Mouse (Mus musculus) ES-E14 (cell line): Measurements from ENCODE around the gene Lrrc4.

ENCODE experiments used
- CHD2 ChIP-seq: IDR thresholded peaks from 2 replicates; pipeline ENCODE4 v1.6.1; 2014; ENCODE audit warnings: mild to moderate bottlenecking, low read depth, low read length, inconsistent platforms
- HCFC1 ChIP-seq: IDR thresholded peaks from 2 replicates; pipeline ENCODE4 v1.6.1; 2012; ENCODE audit warnings: low read length, inconsistent platforms, borderline replicate concordance; ENCODE audit not compliant: insufficient read depth
- MAFK ChIP-seq: IDR thresholded peaks from 2 replicates; pipeline ENCODE4 v1.6.1; 2014; ENCODE audit warnings: mild to moderate bottlenecking, low read depth, low read length, inconsistent platforms; ENCODE audit not compliant: insufficient read depth
- ZC3H11A ChIP-seq: IDR thresholded peaks from 2 replicates; pipeline ENCODE4 v1.6.1; 2012; ENCODE audit warnings: low read depth, mild to moderate bottlenecking, inconsistent platforms, low read length, borderline replicate concordance
- ZNF384 ChIP-seq: IDR thresholded peaks from 2 replicates; pipeline ENCODE4 v1.6.1; 2012; ENCODE audit warnings: low read depth, low read length, inconsistent platforms

DNA sequence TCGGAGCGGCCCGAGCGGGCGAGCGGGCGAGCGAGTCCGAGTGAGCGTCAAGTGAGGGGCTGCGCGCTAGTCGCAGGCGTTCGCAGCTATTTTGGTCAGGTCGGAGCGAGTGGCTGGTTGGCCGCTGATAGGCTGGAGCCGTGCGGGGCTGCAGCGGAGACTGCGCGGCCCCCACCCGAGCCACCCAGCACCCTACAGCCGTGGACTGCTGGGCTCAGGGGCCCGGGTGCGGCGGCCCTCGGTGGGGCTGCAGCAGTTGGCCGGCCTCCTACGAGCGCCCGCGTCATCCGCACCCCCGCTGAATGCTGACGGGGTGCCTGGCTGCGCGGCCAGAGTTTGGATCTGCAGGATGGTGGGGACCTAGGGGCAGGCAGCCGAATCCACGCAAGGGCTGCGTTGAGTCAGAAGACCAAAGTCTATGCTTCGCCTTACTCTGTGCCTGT, 1.9 kb upstream of the Lrrc4 start:
- no peak for TF ChIP-seq MAFK
- TF ChIP-seq ZC3H11A = no peak
- no peak for TF ChIP-seq CHD2
- no peak for TF ChIP-seq ZNF384
- no peak for TF ChIP-seq HCFC1
